Comparison of ENCODE assay signal across 11 mouse cellular contexts in genomic region chr5:88711618-88712224, GRCm38 (mm10). TPM values are rescaled to one million over a fixed set of nuclear protein-coding genes. Genes with fewer than 3 reads are reported as not detected.
DNase-seq lines count a peak whose midpoint lies in the region; ATAC-seq and TF ChIP-seq lines count a peak whose summit lies in the region.
"Had no signal": no experiment of that assay in that cellular context is flagged by ENCODE, and none has a peak within 500 bp of the region (broad histone marks: within the 10 kb centered on the region; RNA-seq: fewer than 3 reads in every experiment).

No protein-coding gene starts in this region.

- H3K4me2 ChIP-seq in heart, embryonic 13.5 days, result peak overlapping the region; percentile 57
- no peak overlapping the region for H3K4me2 ChIP-seq in midbrain, embryonic 13.5 days (replicated peaks)
- H3K4me2 ChIP-seq: liver, embryonic 13.5 days had no signal

- H3K9me3 ChIP-seq in heart, embryonic 13.5 days, result no peaks in the 10 kb centered on the region
- H3K9me3 ChIP-seq in midbrain, embryonic 13.5 days, result no peaks in the 10 kb centered on the region
- H3K9me3 ChIP-seq: liver, embryonic 13.5 days had no signal

- peaks cover 26% of the 10 kb centered on the region for H3K4me1 ChIP-seq in heart, embryonic 13.5 days
- H3K4me1 ChIP-seq in midbrain, embryonic 13.5 days (replicated peaks), result peaks cover 19% of the 10 kb centered on the region
- H3K4me1 ChIP-seq: liver, embryonic 13.5 days had no signal

- H3K27me3 ChIP-seq in heart, embryonic 13.5 days (replicated peaks), result no peaks in the 10 kb centered on the region
- H3K27me3 ChIP-seq in midbrain, embryonic 13.5 days, result no peaks in the 10 kb centered on the region
- H3K27me3 ChIP-seq: liver, embryonic 13.5 days had no signal

- no peak for TF ChIP-seq CTCF in gastrocnemius, adult 2 months (IDR thresholded peaks at IDR 0.05)

- H3K4me3 ChIP-seq in gastrocnemius, adult 2 months, result peak overlapping the region; percentile 57
- peak overlapping the region; percentile 3 for H3K4me3 ChIP-seq in heart, embryonic 13.5 days
- no peak overlapping the region for H3K4me3 ChIP-seq in midbrain, embryonic 13.5 days (replicated peaks)
- H3K4me3 ChIP-seq: liver, embryonic 13.5 days had no signal

- peak; percentile 43 for DNase-seq in gastrocnemius, adult 2 months
- no peak for DNase-seq in gastrocnemius, postnatal 4 days (ENCODE audit: low spot score in 2 of 2)
- DNase-seq in brain, adult 2 months (ENCODE audit: low read depth, low spot score), result peak; percentile 57
- no peak for DNase-seq in gastrocnemius, postnatal 14 days
- DNase-seq in adrenal gland, adult 18-20 months (ENCODE audit: low spot score in 2 of 2), result no peak
- DNase-seq: adrenal gland, postnatal 36 days; gastrocnemius, postnatal 10 days; liver, embryonic 13.5 days had no signal

- H3K36me3 ChIP-seq in heart, embryonic 13.5 days, result no peaks in the 10 kb centered on the region
- H3K36me3 ChIP-seq in midbrain, embryonic 13.5 days, result no peaks in the 10 kb centered on the region
- H3K36me3 ChIP-seq: liver, embryonic 13.5 days had no signal

- intact Hi-C loops in gastrocnemius, adult 2 months (cut with DNase I), result no loop called here
- intact Hi-C loops in gastrocnemius, postnatal 14 days (cut with DNase I; ENCODE audit: low total_unique reads), result no loop called here

- peak overlapping the region; percentile 75 for H3K27ac ChIP-seq in gastrocnemius, adult 2 months
- peak overlapping the region; percentile 90 for H3K27ac ChIP-seq in heart, embryonic 13.5 days (replicated peaks)
- H3K27ac ChIP-seq in midbrain, embryonic 13.5 days, result 0 out of 2 replicates have a peak overlapping the region, but pooled peaks have one; percentile 4
- H3K27ac ChIP-seq: liver, embryonic 13.5 days had no signal

- ATAC-seq in heart, embryonic 13.5 days (ENCODE audit: extremely low read depth, insufficient number of reproducible peaks, low FRiP score, low TSS enrichment), result peak; percentile 64
- peak; percentile 35 for ATAC-seq in midbrain, embryonic 13.5 days
- ATAC-seq in granulocyte monocyte progenitor cell, adult 5-6 weeks (replicated peaks; ENCODE audit: poor library complexity, severe bottlenecking), result no peak

- WGBS in heart, embryonic 13.5 days, result 15% methylated on average over 10 of the region's 10 CpGs
- 17% methylated on average over 10 of the region's 10 CpGs for WGBS in midbrain, embryonic 13.5 days

- H3K9ac ChIP-seq in heart, embryonic 13.5 days, result peak overlapping the region; percentile 54
- no peak overlapping the region for H3K9ac ChIP-seq in midbrain, embryonic 13.5 days (replicated peaks)
- H3K9ac ChIP-seq: liver, embryonic 13.5 days had no signal

RNA-seq across cellular contexts. Expression of gene Mob1b, which starts 8.9 kb away (rescaled TPM):
- total RNA-seq in gastrocnemius, adult 2 months (2021), result 10 to 100 TPM; 18.8 to 23.3 TPM
- total RNA-seq in gastrocnemius, postnatal 4 days (2021), result 10 to 100 TPM; 34.5 to 42.6 TPM
- polyA plus RNA-seq in heart, embryonic 13.5 days (2015; fragmentation: Nextera tagmentation; extraction: Ambion mirVana), result 16.8 and 17.7 TPM in 2 replicates
- 12.0 and 12.1 TPM in 2 replicates for polyA plus RNA-seq in midbrain, embryonic 13.5 days (2015; fragmentation: Nextera tagmentation; extraction: Ambion mirVana)
- 25.6 and 28.9 TPM in 2 replicates for total RNA-seq in granulocyte monocyte progenitor cell, adult 5-6 weeks (2014; fragmentation: Nextera tagmentation)
- total RNA-seq in granulocyte monocyte progenitor cell, adult 5-6 weeks (2017), result 6.7 and 9.6 TPM in 2 replicates
- 10 to 100 TPM; 25.8 to 29.9 TPM for total RNA-seq in gastrocnemius, postnatal 14 days (2021)
- 10 to 100 TPM; 33.9 to 41.5 TPM for total RNA-seq in adrenal gland, adult 18-20 months (2021)

RNA-seq across cellular contexts. Expression of gene Grsf1, which starts 35.8 kb away (rescaled TPM):
- total RNA-seq in gastrocnemius, adult 2 months (2021), result 100 to 1,000 TPM; 125 to 167 TPM
- 100 to 1,000 TPM in 1 of 2 experiments, 10 to 100 TPM in 1; 95.6 to 130 TPM for total RNA-seq in gastrocnemius, postnatal 4 days (2021)
- 61.5 and 65.6 TPM in 2 replicates for polyA plus RNA-seq in heart, embryonic 13.5 days (2015; fragmentation: Nextera tagmentation; extraction: Ambion mirVana)
- polyA plus RNA-seq in midbrain, embryonic 13.5 days (2015; fragmentation: Nextera tagmentation; extraction: Ambion mirVana), result 77.7 and 85.2 TPM in 2 replicates
- total RNA-seq in granulocyte monocyte progenitor cell, adult 5-6 weeks (2014; fragmentation: Nextera tagmentation), result 57.6 and 66.7 TPM in 2 replicates
- total RNA-seq in granulocyte monocyte progenitor cell, adult 5-6 weeks (2017), result 65.5 and 87.2 TPM in 2 replicates
- 100 to 1,000 TPM; 112 to 120 TPM for total RNA-seq in gastrocnemius, postnatal 14 days (2021)
- 100 to 1,000 TPM; 120 to 143 TPM for total RNA-seq in adrenal gland, adult 18-20 months (2021)

RNA-seq across cellular contexts. Expression of gene Dck, which starts 53.1 kb away (rescaled TPM):
- 1 to 10 TPM; 1.0 to 1.4 TPM for total RNA-seq in gastrocnemius, adult 2 months (2021)
- total RNA-seq in gastrocnemius, postnatal 4 days (2021), result 10 to 100 TPM in 1 of 2 experiments, 1 to 10 TPM in 1; 8.7 to 11.4 TPM
- polyA plus RNA-seq in heart, embryonic 13.5 days (2015; fragmentation: Nextera tagmentation; extraction: Ambion mirVana), result 34.8 and 37.8 TPM in 2 replicates
- 81.8 and 82.1 TPM in 2 replicates for polyA plus RNA-seq in midbrain, embryonic 13.5 days (2015; fragmentation: Nextera tagmentation; extraction: Ambion mirVana)
- total RNA-seq in granulocyte monocyte progenitor cell, adult 5-6 weeks (2014; fragmentation: Nextera tagmentation), result 35.4 and 45.8 TPM in 2 replicates
- 20.0 and 29.3 TPM in 2 replicates for total RNA-seq in granulocyte monocyte progenitor cell, adult 5-6 weeks (2017)
- total RNA-seq in gastrocnemius, postnatal 14 days (2021), result 1 to 10 TPM; 2.6 to 3.8 TPM
- 1 to 10 TPM; 2.8 to 3.4 TPM for total RNA-seq in adrenal gland, adult 18-20 months (2021)

Comparison
In these comparisons a context has a peak if more than half of its experiments do, and no peak if none do; other contexts are left out.
1. DNase-seq: peak in gastrocnemius, adult 2 months (single experiment) and brain, adult 2 months (single experiment); none in gastrocnemius, postnatal 4 days (0 of 2), gastrocnemius, postnatal 14 days (single experiment) and adrenal gland, adult 18-20 months (0 of 2).
2. H3K27ac ChIP-seq: peak in every context shown above with its lines; median percentile 90 in heart, embryonic 13.5 days; 75 in gastrocnemius, adult 2 months; 4 in midbrain, embryonic 13.5 days.